Mouse (Mus musculus) embryonic fibroblast, embryonic 13.5 days (primary cell): Measurements from ENCODE around the gene Chst11.

Experiments used
- CTCF ChIP-seq: IDR thresholded peaks from 2 replicates; pipeline ENCODE4 v1.5.1; 2011; ENCODE audit warnings: mild to moderate bottlenecking, control low read depth, low read length, moderate library complexity, borderline replicate concordance; ENCODE audit not compliant: insufficient read depth
- POLR2A ChIP-seq: IDR thresholded peaks from 2 replicates; pipeline ENCODE4 v1.6.1; 2011; ENCODE audit warnings: low read depth, mild to moderate bottlenecking, control low read depth, low read length, moderate library complexity

DNA sequence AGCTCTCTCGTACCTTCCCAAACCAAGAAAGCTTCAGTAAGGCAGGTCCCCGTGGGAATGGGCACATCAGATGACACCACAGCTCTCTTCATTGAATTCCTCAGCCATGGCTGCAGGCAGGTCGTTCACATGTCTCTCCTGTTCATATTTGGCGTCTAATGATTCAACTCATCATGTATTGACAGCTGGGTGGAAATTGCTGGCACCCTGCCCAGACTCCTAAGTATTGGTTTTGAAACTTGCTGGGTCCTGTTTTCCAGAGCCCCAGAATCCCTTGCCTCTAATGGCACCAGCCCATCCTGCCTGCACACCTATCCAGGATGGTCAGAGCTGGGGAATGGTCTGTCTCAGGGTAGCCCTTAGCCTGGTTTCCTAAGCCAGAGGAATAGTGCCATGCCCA lies 127.0 kb downstream of the Chst11 start:
- TF ChIP-seq CTCF (no peak), POLR2A (no peak)
